Mouse (Mus musculus): ENCODE measurements around the gene Rnf145.

DNA sequence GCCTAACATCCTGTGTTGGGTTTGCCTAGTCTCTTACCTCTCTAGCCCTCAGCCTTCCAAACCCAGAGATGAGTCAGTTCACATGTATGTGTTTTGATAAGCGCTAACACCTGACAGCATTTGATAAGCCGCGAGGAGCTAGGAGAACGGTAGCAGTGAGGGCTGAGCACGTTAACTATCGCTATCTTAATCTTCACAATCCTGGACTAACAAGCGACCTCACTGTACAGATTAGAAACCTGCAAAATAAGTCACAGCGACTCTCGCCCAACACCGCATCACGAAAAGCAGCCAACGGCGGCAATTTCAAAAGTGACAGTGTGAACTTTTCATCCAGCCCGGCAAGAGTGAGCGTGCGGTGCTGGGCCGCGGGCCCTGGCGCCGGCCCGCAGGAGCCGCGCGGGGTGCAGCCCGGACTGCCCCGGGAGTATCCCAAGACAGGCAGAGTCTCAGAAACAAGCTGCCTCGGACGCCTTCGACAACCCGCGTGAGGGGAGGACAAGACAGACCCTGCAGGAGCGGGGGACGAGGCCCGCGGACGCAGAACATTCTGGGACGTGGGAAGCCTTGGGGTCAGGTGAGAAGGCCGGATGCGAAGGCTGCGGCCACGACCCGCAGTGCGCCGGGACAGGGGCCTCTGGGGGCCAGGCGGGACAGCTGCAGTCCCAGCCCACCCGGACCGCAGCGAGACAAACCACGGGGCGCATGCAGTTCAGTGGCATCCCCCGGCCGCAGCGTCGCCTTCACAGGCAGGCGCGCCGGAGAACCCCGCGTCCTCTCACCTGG is 48.9 kb upstream of the Rnf145 start:
- no peak; the same call in 1 of the 2 replicates for TF ChIP-seq CTCF (IDR thresholded peaks at IDR 0.05; ENCODE audit: low read depth)
- TF ChIP-seq EP300 (optimal IDR thresholded peaks at IDR 0.05): no peak
